Mouse (Mus musculus) heart, embryonic 14.5 days (tissue): ENCODE data around the gene Cmip. TPM values are rescaled to one million over a fixed set of nuclear protein-coding genes. Genes with fewer than 3 reads are reported as not detected.
"Not testable (repeated sequence)": the region's sequence is repeated elsewhere in the genome, so short reads cannot be mapped to it uniquely, and the experiment has no call there.

Experiments used
- ATAC-seq: fragments of 200-750 bp; cut with Nextera tagmentation; 2 replicates; pipeline ENCODE4 v1.8.0; 2017; ENCODE audit warnings: low read depth, moderate TSS enrichment; ENCODE audit not compliant: insufficient number of reproducible peaks, insufficient read depth, low FRiP score
- H3K27ac ChIP-seq, 2 experiments: fragments of 200-500 bp in 1 of 2; fragments of 300-500 bp in 1 of 2; sonication (generic) in 1 of 2; replicated peaks in 1 of 2; 2 replicates each; pipeline ENCODE4 v1.5.1; 2012 to 2014; ENCODE audit warnings: low read depth in 2 of 2, low read length in 2 of 2, control low read depth in 1 of 2, mild to moderate bottlenecking in 1 of 2, mixed read lengths in 1 of 2; ENCODE audit not compliant: control insufficient read depth in 1 of 2, insufficient read depth in 1 of 2
- H3K27me3 ChIP-seq: fragments of 300-500 bp; sonication (generic); 2 replicates; pipeline ENCODE4 v1.6.1; 2014; ENCODE audit warnings: mild to moderate bottlenecking, low read length, control low read depth; ENCODE audit not compliant: control insufficient read depth, insufficient read depth
- H3K36me3 ChIP-seq: fragments of 300-500 bp; sonication (generic); 2 replicates; pipeline ENCODE4 v1.6.1; 2014; ENCODE audit warnings: mild to moderate bottlenecking, control low read depth, low read length, mixed read lengths; ENCODE audit not compliant: control insufficient read depth, insufficient read depth
- H3K4me1 ChIP-seq, 2 experiments: fragments of 200-500 bp in 1 of 2; fragments of 300-500 bp in 1 of 2; sonication (generic) in 1 of 2; 2 replicates each; pipeline ENCODE4 v1.6.1; 2012 to 2014; ENCODE audit warnings: low read length in 2 of 2, control low read depth in 1 of 2, mixed read lengths in 1 of 2; ENCODE audit not compliant: control insufficient read depth in 2 of 2, insufficient read depth in 2 of 2
- H3K4me2 ChIP-seq: fragments of 300-500 bp; sonication (generic); 2 replicates; pipeline ENCODE4 v1.6.1; 2014; ENCODE audit warnings: mild to moderate bottlenecking, low read length
- H3K4me3 ChIP-seq, 2 experiments: fragments of 200-500 bp in 1 of 2; fragments of 300-500 bp in 1 of 2; sonication (generic) in 1 of 2; 2 replicates each; pipeline ENCODE4 v1.5.1; 2012 to 2014; ENCODE audit warnings: low read length in 2 of 2, mild to moderate bottlenecking in 2 of 2, control low read depth in 1 of 2, low read depth in 1 of 2, moderate library complexity in 1 of 2; ENCODE audit not compliant: control insufficient read depth in 1 of 2, insufficient read depth in 1 of 2
- H3K9ac ChIP-seq: fragments of 300-500 bp; sonication (generic); 2 replicates; pipeline ENCODE4 v1.6.1; 2014; ENCODE audit warnings: mild to moderate bottlenecking, low read length
- H3K9me3 ChIP-seq: fragments of 300-500 bp; sonication (generic); 2 replicates; pipeline ENCODE4 v1.6.1; 2016; ENCODE audit warnings: low read length, control low read depth; ENCODE audit not compliant: control insufficient read depth
- whole genome bisulfite sequencing: fragments of 180-500 bp; shearing (Covaris S2); extraction: QIAGEN DNeasy Blood & Tissue Kit; methylation state at CpG from one replicate; pipeline ENCODE4 v1.1.7; 2014; 5-methylcytosine and 5-hydroxymethylcytosine counted together
- polyA plus RNA-seq: library from polyadenylated mRNA; unstranded; fragments of >200 nt; fragmentation: Nextera tagmentation; extraction: Ambion mirVana; gene quantifications from 2 replicates; pipeline ENCODE4 v1.2.1, GENCODE M21; 2014

Cmip gene
- polyA plus RNA-seq, 1 experiment from 2014 or later: 13.3 TPM

GRCm38 (mm10) chr8:117427816-117428215 is 171.0 kb downstream of the Cmip start:
- not testable (repeated sequence) for H3K4me1 ChIP-seq, H3K4me2 ChIP-seq
- H3K36me3 ChIP-seq: peaks cover 54% of the 10 kb centered on the region

DNA sequence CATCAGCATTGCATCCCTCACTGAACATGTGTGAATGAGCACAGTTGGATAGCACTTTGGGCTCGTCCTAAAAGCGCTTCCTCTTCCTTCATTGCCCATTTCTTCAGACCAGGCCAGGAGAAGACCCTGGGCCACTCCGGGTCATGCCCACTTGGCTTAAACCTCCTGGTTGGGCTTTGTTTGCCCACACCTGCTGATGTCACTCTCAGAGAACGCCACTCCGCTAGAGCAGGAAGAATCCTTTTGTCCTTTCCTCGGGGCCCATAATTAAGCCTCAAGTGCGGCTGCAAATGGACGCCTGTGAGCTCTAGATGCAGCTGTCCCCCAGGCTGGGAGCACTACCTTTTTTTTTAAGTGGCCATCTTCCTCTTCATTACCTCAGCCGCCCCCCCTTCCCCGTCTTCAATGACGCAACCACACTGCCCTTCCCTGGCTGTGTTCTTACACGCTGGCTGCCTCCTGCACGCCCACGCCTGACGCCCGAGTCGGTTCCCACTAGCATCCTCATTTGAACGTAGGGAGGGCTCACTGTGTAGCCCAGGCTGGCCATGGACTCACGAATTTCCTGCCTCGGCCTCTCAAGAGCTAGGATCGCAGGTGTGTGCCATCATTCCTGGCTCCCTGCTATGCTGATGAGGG is 171.8 kb downstream of the Cmip start:
- H3K4me1 ChIP-seq: peaks cover under 1 to 2% of the 10 kb centered on the region in 2 experiments
- H3K27me3 ChIP-seq: no peaks in the 10 kb centered on the region
- no peak overlapping the region for H3K27ac ChIP-seq
- ATAC-seq: no peak
- no peak overlapping the region for H3K9ac ChIP-seq
- no peak overlapping the region for H3K4me2 ChIP-seq
- peaks cover 54% of the 10 kb centered on the region for H3K36me3 ChIP-seq
- WGBS: 85% methylated on average over 21 of the region's 21 CpGs
- no peak overlapping the region for H3K4me3 ChIP-seq
- H3K9me3 ChIP-seq: no peaks in the 10 kb centered on the region

More at GRCm38 (mm10) chr8:117427816-117428215, 171.0 kb downstream of the Cmip start:
- whole genome bisulfite sequencing: 89% methylated on average over 8 of the region's 8 CpGs
- H3K9ac ChIP-seq, H3K27ac ChIP-seq, ATAC-seq, H3K27me3 ChIP-seq, H3K9me3 ChIP-seq, H3K4me3 ChIP-seq: not testable (repeated sequence)

DNA sequence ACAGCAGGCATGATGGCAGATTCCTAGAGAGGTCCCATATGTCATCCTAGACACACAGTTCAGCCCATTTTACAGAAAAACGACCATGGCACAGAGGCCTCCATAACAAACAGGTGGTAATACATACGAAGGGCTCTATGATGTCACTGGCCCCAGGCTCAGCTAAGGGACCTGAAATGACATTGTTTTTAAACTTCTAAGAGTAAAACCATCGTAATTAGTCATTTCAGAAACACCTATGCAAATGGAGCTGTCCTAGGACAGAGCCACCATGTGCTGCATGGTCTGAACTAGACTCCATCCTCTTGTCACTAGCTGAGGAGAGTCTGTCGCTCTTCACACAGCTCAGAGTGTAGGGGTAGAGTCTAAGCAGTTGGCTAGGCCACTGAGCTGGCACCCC is 173.8 kb downstream of the Cmip start:
- Histone ChIP-seq H3K9me3 (no peaks in the 10 kb centered on the region), H3K4me3 (no peak overlapping the region), H3K36me3 (peaks cover 58% of the 10 kb centered on the region), H3K27me3 (no peaks in the 10 kb centered on the region), H3K4me1 (no peaks in the 10 kb centered on the region), H3K27ac (no peak overlapping the region), H3K9ac (no peak overlapping the region), H3K4me2 (no peak overlapping the region)
- 85% methylated on average over 4 of the region's 4 CpGs for WGBS
- ATAC-seq: no peak

- Histone ChIP-seq H3K36me3 (peaks cover 58% of the 10 kb centered on the region), H3K9me3 (no peaks in the 10 kb centered on the region), H3K9ac (no peak overlapping the region), H3K27ac (no peak overlapping the region), H3K4me2 (no peak overlapping the region), H3K27me3 (no peaks in the 10 kb centered on the region), H3K4me1 (no peaks in the 10 kb centered on the region), H3K4me3 (no peak overlapping the region)
- WGBS: 88% methylated on average over 3 of the region's 3 CpGs
- no peak for ATAC-seq
Measured at GRCm38 (mm10) chr8:117431554-117431953, 174.7 kb downstream of the Cmip start.

- WGBS: 91% methylated on average over 8 of the region's 8 CpGs
- Histone ChIP-seq H3K27me3 (no peaks in the 10 kb centered on the region), H3K4me1 (no peaks in the 10 kb centered on the region), H3K36me3 (peaks cover 57% of the 10 kb centered on the region), H3K9me3 (no peaks in the 10 kb centered on the region), H3K4me3 (no peak overlapping the region), H3K27ac (no peak overlapping the region), H3K9ac (no peak overlapping the region), H3K4me2 (no peak overlapping the region)
- no peak for ATAC-seq
Measured at GRCm38 (mm10) chr8:117432111-117432510, 175.2 kb downstream of the Cmip start.

- ATAC-seq: no peak
- H3K4me1 ChIP-seq: peaks cover 6 to 9% of the 10 kb centered on the region in 2 experiments
- H3K36me3 ChIP-seq: peaks cover 54% of the 10 kb centered on the region
- WGBS: 78% methylated on average over 10 of the region's 10 CpGs
- no peak overlapping the region for H3K27ac ChIP-seq
- no peak overlapping the region for H3K4me3 ChIP-seq
- H3K4me2 ChIP-seq: no peak overlapping the region
- H3K27me3 ChIP-seq: no peaks in the 10 kb centered on the region
- no peaks in the 10 kb centered on the region for H3K9me3 ChIP-seq
- H3K9ac ChIP-seq: no peak overlapping the region
Measured at GRCm38 (mm10) chr8:117433968-117434367, 177.1 kb downstream of the Cmip start.

DNA sequence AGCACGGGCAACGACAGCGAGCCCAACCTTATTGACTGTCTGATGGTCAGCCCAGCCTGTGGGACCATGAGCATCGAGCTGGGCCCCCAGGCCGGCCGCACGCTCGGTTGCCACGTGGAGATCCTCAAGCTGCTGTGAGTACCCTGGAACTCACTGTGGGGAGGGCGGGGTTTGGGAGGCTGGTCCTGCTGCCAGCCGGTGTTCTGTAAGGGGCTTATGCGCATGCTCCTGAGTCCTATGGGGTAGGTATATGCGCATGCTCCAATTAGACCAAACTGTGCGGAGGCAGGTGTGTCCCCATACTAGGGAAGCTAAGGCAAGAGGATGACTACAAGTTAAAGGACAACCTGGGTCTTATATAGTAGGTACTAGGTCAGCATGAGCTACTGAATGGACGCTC is 179.9 kb downstream of the Cmip start:
- Histone ChIP-seq H3K27me3 (no peaks in the 10 kb centered on the region), H3K4me2 (no peak overlapping the region), H3K4me3 (no peak overlapping the region), H3K4me1 (peaks cover 10 to 11% of the 10 kb centered on the region in 2 experiments), H3K27ac (no peak overlapping the region), H3K9me3 (no peaks in the 10 kb centered on the region), H3K9ac (no peak overlapping the region), H3K36me3 (peaks cover 30% of the 10 kb centered on the region)
- 92% methylated on average over 15 of the region's 15 CpGs for WGBS
- ATAC-seq: no peak

DNA sequence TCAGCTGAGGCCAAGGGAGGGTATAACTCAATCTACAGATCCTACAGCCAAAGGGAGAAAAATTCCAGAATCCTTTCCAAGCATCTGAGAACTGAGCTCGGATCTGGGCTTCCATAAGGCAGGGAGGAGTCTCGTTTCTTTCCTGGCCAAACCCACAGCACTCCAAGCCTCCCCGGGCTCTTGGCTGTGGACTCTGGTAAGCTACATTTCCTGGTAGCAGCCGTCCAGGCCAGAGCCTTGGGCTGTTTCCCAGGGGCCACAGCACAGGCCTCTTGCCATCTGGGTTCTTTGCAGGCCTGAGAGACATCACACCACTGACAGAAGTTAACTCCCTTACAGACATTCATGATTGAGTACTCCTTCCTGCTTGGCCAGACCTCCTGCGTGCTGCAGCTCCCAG is 180.8 kb downstream of the Cmip start:
- no peaks in the 10 kb centered on the region for H3K9me3 ChIP-seq
- H3K9ac ChIP-seq: no peak overlapping the region
- H3K27me3 ChIP-seq: no peaks in the 10 kb centered on the region
- H3K4me3 ChIP-seq: no peak overlapping the region
- no peak overlapping the region for H3K27ac ChIP-seq
- WGBS: 57% methylated on average over 5 of the region's 5 CpGs
- no peak overlapping the region for H3K4me2 ChIP-seq
- peaks cover 30% of the 10 kb centered on the region for H3K36me3 ChIP-seq
- ATAC-seq: no peak
- peaks cover 10 to 11% of the 10 kb centered on the region in 2 experiments for H3K4me1 ChIP-seq
